Comparison of ENCODE assay signal across 11 mouse cellular contexts in genomic region chr11:85926287-85926764, GRCm38 (mm10). TPM values are rescaled to one million over a fixed set of nuclear protein-coding genes. Genes with fewer than 3 reads are reported as not detected.
DNase-seq lines count a peak whose midpoint lies in the region; ATAC-seq and TF ChIP-seq lines count a peak whose summit lies in the region.
"Had no signal": no experiment of that assay in that cellular context is flagged by ENCODE, and none has a peak within 500 bp of the region (broad histone marks: within the 10 kb centered on the region; RNA-seq: fewer than 3 reads in every experiment).

No protein-coding gene starts in this region.

- H3K9ac ChIP-seq in lung, embryonic 15.5 days: no peak overlapping the region
- no peak overlapping the region for H3K9ac ChIP-seq in intestine, postnatal 0 days (ENCODE audit: low read depth, low read length)
- no peak overlapping the region for H3K9ac ChIP-seq in stomach, embryonic 14.5 days (replicated peaks; ENCODE audit: low read depth, low read length)
- H3K9ac ChIP-seq: liver, embryonic 13.5 days had no signal

- no peaks in the 10 kb centered on the region for H3K36me3 ChIP-seq in lung, embryonic 15.5 days
- no peaks in the 10 kb centered on the region for H3K36me3 ChIP-seq in forebrain, embryonic 10.5 days (replicated peaks)
- H3K36me3 ChIP-seq in intestine, postnatal 0 days (ENCODE audit: control insufficient read depth, insufficient read depth): no peaks in the 10 kb centered on the region
- H3K36me3 ChIP-seq in stomach, embryonic 14.5 days (ENCODE audit: control insufficient read depth, insufficient read depth, low read length): no peaks in the 10 kb centered on the region
- H3K36me3 ChIP-seq: liver, embryonic 13.5 days had no signal

- peaks cover 24% of the 10 kb centered on the region for H3K27me3 ChIP-seq in lung, embryonic 15.5 days
- peaks cover 78% of the 10 kb centered on the region for H3K27me3 ChIP-seq in forebrain, embryonic 10.5 days (ENCODE audit: poor library complexity, severe bottlenecking)
- peaks cover 43% of the 10 kb centered on the region for H3K27me3 ChIP-seq in intestine, postnatal 0 days (replicated peaks; ENCODE audit: control insufficient read depth, insufficient read depth, low read length)
- H3K27me3 ChIP-seq in stomach, embryonic 14.5 days (ENCODE audit: control insufficient read depth, insufficient read depth, low read length): peaks cover 25% of the 10 kb centered on the region

- DNase-seq in lung, postnatal 36 days: no peak
- DNase-seq in forebrain, embryonic 10.5 days (ENCODE audit: extremely low spot score, low spot score): no peak
- no peak for DNase-seq in spleen, adult 12 weeks (ENCODE audit: low spot score)
- no peak for DNase-seq in left cerebral cortex, adult 18-20 months (ENCODE audit: low spot score in 2 of 2)
- DNase-seq: liver, embryonic 13.5 days; right cerebral cortex, postnatal 25 days had no signal

- ATAC-seq in lung, embryonic 15.5 days (ENCODE audit: borderline replicate concordance, extremely low read depth, low FRiP score, low TSS enrichment): no peak
- no peak for ATAC-seq in intestine, postnatal 0 days
- no peak for ATAC-seq in stomach, embryonic 14.5 days (ENCODE audit: insufficient number of reproducible peaks, insufficient read depth, low FRiP score, low read depth)
- no peak for ATAC-seq in activated CD4-positive, CD25-positive, alpha-beta regulatory T cell, adult 4 months

- no peak for TF ChIP-seq CTCF in intestine, postnatal 0 days (IDR thresholded peaks at IDR 0.05; ENCODE audit: low read depth)

- H3K27ac ChIP-seq in lung, embryonic 15.5 days: no peak overlapping the region
- H3K27ac ChIP-seq in forebrain, embryonic 10.5 days: no peak overlapping the region
- H3K27ac ChIP-seq in intestine, postnatal 0 days (ENCODE audit: low read depth, low read length): no peak overlapping the region
- H3K27ac ChIP-seq in stomach, embryonic 14.5 days (ENCODE audit: low read length): no peak overlapping the region
- H3K27ac ChIP-seq: liver, embryonic 13.5 days had no signal

- H3K4me1 ChIP-seq in lung, embryonic 15.5 days: peaks cover 13% of the 10 kb centered on the region; the same call in 1 of the 2 replicates
- peaks cover 27% of the 10 kb centered on the region for H3K4me1 ChIP-seq in forebrain, embryonic 10.5 days
- H3K4me1 ChIP-seq in intestine, postnatal 0 days (replicated peaks; ENCODE audit: control insufficient read depth, insufficient read depth, low read length): no peaks in the 10 kb centered on the region
- no peaks in the 10 kb centered on the region for H3K4me1 ChIP-seq in stomach, embryonic 14.5 days (ENCODE audit: control insufficient read depth, insufficient read depth, low read length)
- H3K4me1 ChIP-seq: liver, embryonic 13.5 days had no signal

- peak overlapping the region; percentile 22 for H3K4me3 ChIP-seq in lung, embryonic 15.5 days
- peak overlapping the region; percentile 42 for H3K4me3 ChIP-seq in forebrain, embryonic 10.5 days
- no peak overlapping the region for H3K4me3 ChIP-seq in intestine, postnatal 0 days (ENCODE audit: low read depth, low read length)
- no peak overlapping the region for H3K4me3 ChIP-seq in stomach, embryonic 14.5 days (ENCODE audit: low read depth, low read length)
- H3K4me3 ChIP-seq: erythroblast, embryonic 14.5 days; liver, embryonic 13.5 days had no signal

- H3K9me3 ChIP-seq in lung, embryonic 15.5 days: no peaks in the 10 kb centered on the region
- no peaks in the 10 kb centered on the region for H3K9me3 ChIP-seq in forebrain, embryonic 10.5 days
- H3K9me3 ChIP-seq in intestine, postnatal 0 days (ENCODE audit: control insufficient read depth): no peaks in the 10 kb centered on the region
- no peaks in the 10 kb centered on the region for H3K9me3 ChIP-seq in stomach, embryonic 14.5 days (ENCODE audit: control insufficient read depth, low read depth, low read length)
- H3K9me3 ChIP-seq: liver, embryonic 13.5 days had no signal

- WGBS in lung, embryonic 15.5 days: 21% methylated on average over 16 of the region's 16 CpGs
- 3% methylated on average over 16 of the region's 16 CpGs for WGBS in forebrain, embryonic 10.5 days
- WGBS in intestine, postnatal 0 days: 12% methylated on average over 16 of the region's 16 CpGs
- 8% methylated on average over 16 of the region's 16 CpGs for WGBS in stomach, embryonic 14.5 days

- H3K4me2 ChIP-seq in lung, embryonic 15.5 days: peak overlapping the region; percentile 48
- H3K4me2 ChIP-seq in intestine, postnatal 0 days (replicated peaks; ENCODE audit: low read depth): peak overlapping the region; percentile 37
- peak overlapping the region; percentile 31 for H3K4me2 ChIP-seq in stomach, embryonic 14.5 days (replicated peaks; ENCODE audit: low read depth, low read length)
- H3K4me2 ChIP-seq: liver, embryonic 13.5 days had no signal

RNA-seq across cellular contexts. Expression of gene Tbx4, which starts 40.1 kb away (rescaled TPM):
- 78.8 and 81.3 TPM in 2 replicates for polyA plus RNA-seq in lung, embryonic 15.5 days (2015; fragmentation: Nextera tagmentation; extraction: Ambion mirVana)
- 0.25 and 0.30 TPM in 2 replicates for polyA plus RNA-seq in forebrain, embryonic 10.5 days (2016; fragmentation: Nextera tagmentation; extraction: Ambion mirVana)
- polyA plus RNA-seq in intestine, postnatal 0 days (2015; fragmentation: Nextera tagmentation; extraction: Ambion mirVana): not detected in 2 replicates
- not detected in 2 replicates for polyA plus RNA-seq in stomach, embryonic 14.5 days (2014; fragmentation: Nextera tagmentation; extraction: Ambion mirVana)
- total RNA-seq in left cerebral cortex, adult 18-20 months (2021): under 1 TPM in 1 of 2 experiments, not detected in 1; 0.14 TPM
- polyA plus RNA-seq in activated CD4-positive, CD25-positive, alpha-beta regulatory T cell, adult 4 months (2017; shearing (Covaris generic)): not detected
- polyA plus RNA-seq: erythroblast, embryonic 14.5 days had no signal

Comparison
In these comparisons a context has a peak if more than half of its experiments do, and no peak if none do; other contexts are left out.
1. H3K4me3 ChIP-seq: peak in lung, embryonic 15.5 days (single experiment) and forebrain, embryonic 10.5 days (single experiment); none in intestine, postnatal 0 days (single experiment) and stomach, embryonic 14.5 days (single experiment).
2. RNA of gene Tbx4, which starts 40.1 kb away (polyA plus RNA-seq): 78.8 to 81.3 TPM in lung, embryonic 15.5 days; 0.25 to 0.30 TPM in forebrain, embryonic 10.5 days, not detected in stomach, embryonic 14.5 days, not detected in intestine, postnatal 0 days and not detected in activated CD4-positive, CD25-positive, alpha-beta regulatory T cell, adult 4 months; every median in the first group is over 10 times any median in the second.
3. Peak in every context shown above with its lines, with median percentiles within 50 percentile points of each other: H3K4me2 ChIP-seq.